Mouse (Mus musculus) liver, embryonic 13.5 days (tissue): Measurements from ENCODE around the gene Btnl2. TPM values are rescaled to one million over a fixed set of nuclear protein-coding genes. Genes with fewer than 3 reads are reported as not detected.
A peak's percentile ranks its signal among the peaks of the same experiment; 100 is the strongest.

Source experiments
- ATAC-seq: fragments of 200-750 bp; cut with Nextera tagmentation; 2 replicates; pipeline ENCODE4 v1.8.0; 2017; ENCODE audit warnings: low read depth, mild to moderate bottlenecking, moderate number of reproducible peaks, moderate library complexity
- DNase-seq: peaks from one replicate; pipeline ENCODE4 v3.0.0; 2022
- H3K27ac ChIP-seq: fragments of 300-500 bp; sonication (generic); 2 replicates; pipeline ENCODE4 v1.5.1; 2015; ENCODE audit warnings: moderate library complexity, mild to moderate bottlenecking, inconsistent platforms
- H3K27me3 ChIP-seq: fragments of 300-500 bp; sonication (generic); 2 replicates; pipeline ENCODE4 v1.6.1; 2015; ENCODE audit warnings: mild to moderate bottlenecking, inconsistent platforms
- H3K36me3 ChIP-seq: fragments of 300-500 bp; sonication (generic); 2 replicates; pipeline ENCODE4 v1.6.1; 2015; ENCODE audit warnings: mild to moderate bottlenecking, inconsistent platforms
- H3K4me1 ChIP-seq: fragments of 300-500 bp; sonication (generic); replicated peaks from 2 replicates; pipeline ENCODE4 v1.6.1; 2015; ENCODE audit warnings: inconsistent platforms
- H3K4me2 ChIP-seq: fragments of 300-500 bp; sonication (generic); 2 replicates; pipeline ENCODE4 v1.6.1; 2015; ENCODE audit warnings: inconsistent platforms, mild to moderate bottlenecking, moderate library complexity
- H3K4me3 ChIP-seq: fragments of 300-500 bp; sonication (generic); replicated peaks from 2 replicates; pipeline ENCODE4 v1.5.1; 2015; ENCODE audit warnings: mild to moderate bottlenecking, inconsistent platforms
- H3K9ac ChIP-seq: fragments of 300-500 bp; sonication (generic); 2 replicates; pipeline ENCODE4 v1.6.1; 2015; ENCODE audit warnings: mild to moderate bottlenecking, inconsistent platforms
- H3K9me3 ChIP-seq: fragments of 300-500 bp; sonication (generic); replicated peaks from 2 replicates; pipeline ENCODE4 v1.6.1; 2016; ENCODE audit warnings: inconsistent platforms
- WGBS: fragments of 180-500 bp; shearing (Covaris S2); methylation state at CpG from one replicate; pipeline ENCODE4 v1.1.7; 2015; ENCODE audit not compliant: insufficient replicate concordance; 5-methylcytosine and 5-hydroxymethylcytosine counted together
- polyA plus RNA-seq: library from polyadenylated mRNA; unstranded; fragments of >200 nt; fragmentation: Nextera tagmentation; extraction: Ambion mirVana; gene quantifications from 2 replicates; pipeline ENCODE4 v1.2.1, GENCODE M21; 2015

The Btnl2 gene
- polyA plus RNA-seq, 1 experiment from 2014 or later, result 0.05 TPM

GRCm38 (mm10) chr17:34381876-34382275, 27.3 kb downstream of the Btnl2 start:
- WGBS, result 61% methylated on average over 11 of the region's 11 CpGs
- no peak overlapping the region for H3K4me3 ChIP-seq
- ATAC-seq (no peak), DNase-seq (no peak)
- no peaks in the 10 kb centered on the region for H3K4me1 ChIP-seq
- no peak overlapping the region for H3K27ac ChIP-seq
- H3K36me3 ChIP-seq, result no peaks in the 10 kb centered on the region
- no peak overlapping the region for H3K9ac ChIP-seq
- H3K27me3 ChIP-seq, result 0 out of 2 replicates have a peak, but pooled peaks cover 2% of the 10 kb centered on the region
- no peaks in the 10 kb centered on the region for H3K9me3 ChIP-seq
- H3K4me2 ChIP-seq, result no peak overlapping the region

- no peaks in the 10 kb centered on the region for H3K27me3 ChIP-seq
- H3K9ac ChIP-seq, result no peak overlapping the region
- WGBS, result 58% methylated on average over 7 of the region's 7 CpGs
- H3K4me3 ChIP-seq, result no peak overlapping the region
- H3K36me3 ChIP-seq, result no peaks in the 10 kb centered on the region
- H3K4me1 ChIP-seq, result no peaks in the 10 kb centered on the region
- ATAC-seq, result no peak
- H3K4me2 ChIP-seq, result no peak overlapping the region
- H3K27ac ChIP-seq, result no peak overlapping the region
- H3K9me3 ChIP-seq, result no peaks in the 10 kb centered on the region
- DNase-seq, result no peak
Observed at GRCm38 (mm10) chr17:34383212-34383611, 28.6 kb downstream of the Btnl2 start.

GRCm38 (mm10) chr17:34384699-34385098, 30.1 kb downstream of the Btnl2 start:
- Histone ChIP-seq H3K27me3 (no peaks in the 10 kb centered on the region), H3K4me2 (no peak overlapping the region), H3K9me3 (no peaks in the 10 kb centered on the region), H3K4me1 (no peaks in the 10 kb centered on the region), H3K4me3 (no peak overlapping the region), H3K27ac (no peak overlapping the region), H3K9ac (no peak overlapping the region), H3K36me3 (no peaks in the 10 kb centered on the region)
- ATAC-seq (no peak), DNase-seq (no peak)
- 56% methylated on average over 3 of the region's 3 CpGs for WGBS

GRCm38 (mm10) chr17:34386656-34387055, 32.0 kb downstream of the Btnl2 start:
- DNase-seq (no peak), ATAC-seq (no peak)
- no peak overlapping the region for H3K9ac ChIP-seq
- H3K27ac ChIP-seq, result no peak overlapping the region
- no peak overlapping the region for H3K4me3 ChIP-seq
- WGBS, result 26% methylated on average over 2 of the region's 2 CpGs
- no peak overlapping the region for H3K4me2 ChIP-seq
- H3K27me3 ChIP-seq, result peaks cover 8% of the 10 kb centered on the region
- no peaks in the 10 kb centered on the region for H3K4me1 ChIP-seq
- no peaks in the 10 kb centered on the region for H3K9me3 ChIP-seq
- no peaks in the 10 kb centered on the region for H3K36me3 ChIP-seq

GRCm38 (mm10) chr17:34388513-34388912, 33.9 kb downstream of the Btnl2 start:
- no peak overlapping the region for H3K9ac ChIP-seq
- no peaks in the 10 kb centered on the region for H3K9me3 ChIP-seq
- WGBS, result 29% methylated on average over 4 of the region's 4 CpGs

GRCm38 (mm10) chr17:34391507-34391906, 36.9 kb downstream of the Btnl2 start:
- WGBS, result 30% methylated on average over 7 of the region's 7 CpGs
- Histone ChIP-seq H3K4me2 (no peak overlapping the region), H3K36me3 (no peaks in the 10 kb centered on the region), H3K9ac (no peak overlapping the region), H3K27ac (no peak overlapping the region), H3K9me3 (no peaks in the 10 kb centered on the region), H3K4me1 (0 out of 2 replicates have a peak, but pooled peaks cover 2% of the 10 kb centered on the region), H3K4me3 (no peak overlapping the region), H3K27me3 (peaks cover 21% of the 10 kb centered on the region)
- DNase-seq (no peak), ATAC-seq (no peak)

More at GRCm38 (mm10) chr17:34388513-34388912, 33.9 kb downstream of the Btnl2 start:
- H3K4me3 ChIP-seq, result no peak overlapping the region
- 0 out of 2 replicates have a peak, but pooled peaks cover 2% of the 10 kb centered on the region for H3K4me1 ChIP-seq
- DNase-seq (no peak), ATAC-seq (no peak)
- no peaks in the 10 kb centered on the region for H3K36me3 ChIP-seq
- peaks cover 21% of the 10 kb centered on the region for H3K27me3 ChIP-seq
- no peak overlapping the region for H3K4me2 ChIP-seq
- H3K27ac ChIP-seq, result no peak overlapping the region

- DNase-seq (no peak), ATAC-seq (no peak)
- no peaks in the 10 kb centered on the region for H3K36me3 ChIP-seq
- 2% methylated on average over 24 of the region's 24 CpGs for WGBS
- H3K27me3 ChIP-seq, result peaks cover 21% of the 10 kb centered on the region
- peak overlapping the region; percentile 41 for H3K4me2 ChIP-seq
- H3K27ac ChIP-seq, result no peak overlapping the region
- H3K4me3 ChIP-seq, result peak overlapping the region; percentile 18; the same call in 1 of the 2 replicates
- no peak overlapping the region for H3K9ac ChIP-seq
- no peaks in the 10 kb centered on the region for H3K9me3 ChIP-seq
- 0 out of 2 replicates have a peak, but pooled peaks cover 2% of the 10 kb centered on the region for H3K4me1 ChIP-seq
Observed at GRCm38 (mm10) chr17:34392321-34392720, 37.7 kb downstream of the Btnl2 start.

GRCm38 (mm10) chr17:34397357-34397756, 42.7 kb downstream of the Btnl2 start:
- 45% methylated on average over 5 of the region's 5 CpGs for WGBS
- Histone ChIP-seq H3K4me3 (no peak overlapping the region), H3K9me3 (no peaks in the 10 kb centered on the region), H3K36me3 (no peaks in the 10 kb centered on the region), H3K4me1 (no peaks in the 10 kb centered on the region), H3K9ac (no peak overlapping the region), H3K27ac (no peak overlapping the region), H3K4me2 (no peak overlapping the region), H3K27me3 (peaks cover 40% of the 10 kb centered on the region)
- no peak for ATAC-seq
- DNase-seq, result no peak

- H3K4me1 ChIP-seq, result no peaks in the 10 kb centered on the region
- no peak overlapping the region for H3K9ac ChIP-seq
- DNase-seq (peak; percentile 18), ATAC-seq (no peak)
- 13% methylated on average over 9 of the region's 9 CpGs for WGBS
- H3K27me3 ChIP-seq, result peaks cover 38% of the 10 kb centered on the region
- H3K9me3 ChIP-seq, result no peaks in the 10 kb centered on the region
- H3K4me3 ChIP-seq, result peak overlapping the region; percentile 52
- no peak overlapping the region for H3K27ac ChIP-seq
- H3K36me3 ChIP-seq, result no peaks in the 10 kb centered on the region
- H3K4me2 ChIP-seq, result peak overlapping the region; percentile 66
Observed at GRCm38 (mm10) chr17:34398058-34398710, 43.6 kb downstream of the Btnl2 start.

GRCm38 (mm10) chr17:34398711-34399393, 44.2 kb downstream of the Btnl2 start, which contains the start of gene BC051142:
TSS of gene BC051142 (plus strand) at chr17:34398820.
- 9% methylated on average over 33 of the region's 34 CpGs for WGBS

GRCm38 (mm10) chr17:34399394-34399715, 44.7 kb downstream of the Btnl2 start:
- ATAC-seq, result no peak
- WGBS, result 50% methylated on average over 4 of the region's 4 CpGs
- Histone ChIP-seq H3K27me3 (peaks cover 39% of the 10 kb centered on the region), H3K27ac (no peak overlapping the region), H3K4me1 (no peaks in the 10 kb centered on the region), H3K9me3 (no peaks in the 10 kb centered on the region), H3K36me3 (no peaks in the 10 kb centered on the region), H3K9ac (no peak overlapping the region), H3K4me3 (peak overlapping the region; percentile 52; the same call in 1 of the 2 replicates), H3K4me2 (peak overlapping the region; percentile 66)
- DNase-seq, result no peak

More at GRCm38 (mm10) chr17:34398711-34399393, 44.2 kb downstream of the Btnl2 start, which contains the start of gene BC051142:
- no peak within 1 kb of the TSS for H3K27ac ChIP-seq
- peak within 1 kb of the TSS; percentile 66 for H3K4me2 ChIP-seq
- peak within 1 kb of the TSS; percentile 61 for H3K9ac ChIP-seq
- ATAC-seq (peak; percentile 71), DNase-seq (peak; percentile 30)
- H3K27me3 ChIP-seq, result peaks cover 39% of the 10 kb centered on the region
- no peaks in the 10 kb centered on the region for H3K36me3 ChIP-seq
- no peaks in the 10 kb centered on the region for H3K9me3 ChIP-seq
- H3K4me1 ChIP-seq, result no peaks in the 10 kb centered on the region
- H3K4me3 ChIP-seq, result peak within 1 kb of the TSS; percentile 52
